Mouse (Mus musculus) midbrain, embryonic 13.5 days (tissue): Measurements from ENCODE around the gene Mcrs1. TPM values are rescaled to one million over a fixed set of nuclear protein-coding genes. Genes with fewer than 3 reads are reported as not detected.
A peak's percentile ranks its signal among the peaks of the same experiment; 100 is the strongest.
"Not testable (repeated sequence)": the region's sequence is repeated elsewhere in the genome, so short reads cannot be mapped to it uniquely, and the experiment has no call there.

Experiments
- ATAC-seq: fragments of 200-750 bp; cut with Nextera tagmentation; 2 replicates; pipeline ENCODE4 v1.8.0; 2017; ENCODE audit warnings: mild to moderate bottlenecking, moderate TSS enrichment, moderate library complexity
- H3K27ac ChIP-seq: fragments of 300-500 bp; sonication (generic); 2 replicates; pipeline ENCODE4 v1.5.1; 2015; ENCODE audit warnings: inconsistent platforms, mild to moderate bottlenecking, moderate library complexity
- H3K27me3 ChIP-seq: fragments of 300-500 bp; sonication (generic); 2 replicates; pipeline ENCODE4 v1.6.1; 2015; ENCODE audit warnings: mild to moderate bottlenecking, inconsistent platforms
- H3K36me3 ChIP-seq: fragments of 300-500 bp; sonication (generic); 2 replicates; pipeline ENCODE4 v1.6.1; 2015; ENCODE audit warnings: mild to moderate bottlenecking, inconsistent platforms
- H3K4me1 ChIP-seq: fragments of 300-500 bp; sonication (generic); replicated peaks from 2 replicates; pipeline ENCODE4 v1.6.1; 2015; ENCODE audit warnings: inconsistent platforms
- H3K4me2 ChIP-seq: fragments of 300-500 bp; sonication (generic); replicated peaks from 2 replicates; pipeline ENCODE4 v1.6.1; 2015; ENCODE audit warnings: moderate library complexity, mild to moderate bottlenecking, inconsistent platforms
- H3K4me3 ChIP-seq: fragments of 300-500 bp; sonication (generic); replicated peaks from 2 replicates; pipeline ENCODE4 v1.5.1; 2015; ENCODE audit warnings: mild to moderate bottlenecking, inconsistent platforms
- H3K9ac ChIP-seq: fragments of 300-500 bp; sonication (generic); replicated peaks from 2 replicates; pipeline ENCODE4 v1.6.1; 2015; ENCODE audit warnings: mild to moderate bottlenecking, inconsistent platforms
- H3K9me3 ChIP-seq: fragments of 300-500 bp; sonication (generic); 2 replicates; pipeline ENCODE4 v1.6.1; 2016; ENCODE audit warnings: mild to moderate bottlenecking, inconsistent platforms
- WGBS: fragments of 180-500 bp; shearing (Covaris S2); methylation state at CpG from one replicate; pipeline ENCODE4 v1.1.7; 2015; 5-methylcytosine and 5-hydroxymethylcytosine counted together
- polyA plus RNA-seq: library from polyadenylated mRNA; unstranded; fragments of >200 nt; fragmentation: Nextera tagmentation; extraction: Ambion mirVana; gene quantifications from 2 replicates; pipeline ENCODE4 v1.2.1, GENCODE M21; 2015

Mcrs1 gene
- polyA plus RNA-seq, 1 experiment from 2014 or later: 218 TPM

- H3K4me3 ChIP-seq, H3K27ac ChIP-seq, H3K4me2 ChIP-seq, ATAC-seq, H3K27me3 ChIP-seq, H3K9ac ChIP-seq, H3K9me3 ChIP-seq: not testable (repeated sequence)
- WGBS: 94% methylated on average over 6 of the region's 6 CpGs
- Histone ChIP-seq H3K4me1 (peaks cover 12% of the 10 kb centered on the region), H3K36me3 (peaks cover 79% of the 10 kb centered on the region)
Observed at GRCm38 (mm10) chr15:99246736-99247135, 5.0 kb downstream of the Mcrs1 start.

GRCm38 (mm10) chr15:99242045-99242444 lies 9.7 kb downstream of the Mcrs1 start:
- Histone ChIP-seq H3K9ac (no peak overlapping the region), H3K4me1 (no peaks in the 10 kb centered on the region), H3K4me2 (no peak overlapping the region), H3K9me3 (no peaks in the 10 kb centered on the region), H3K36me3 (peaks cover 66% of the 10 kb centered on the region), H3K27ac (no peak overlapping the region), H3K4me3 (no peak overlapping the region), H3K27me3 (no peaks in the 10 kb centered on the region)
- ATAC-seq: 0 out of 2 replicates have a peak, but pooled peaks have one; percentile 24
- 92% methylated on average over 10 of the region's 10 CpGs for WGBS

- Histone ChIP-seq H3K4me1 (no peaks in the 10 kb centered on the region), H3K9ac (no peak overlapping the region), H3K27me3 (no peaks in the 10 kb centered on the region), H3K9me3 (no peaks in the 10 kb centered on the region), H3K36me3 (peaks cover 58% of the 10 kb centered on the region), H3K4me3 (no peak overlapping the region), H3K27ac (no peak overlapping the region), H3K4me2 (no peak overlapping the region)
- no peak for ATAC-seq
- WGBS: 67% methylated on average over 4 of the region's 4 CpGs
Observed at GRCm38 (mm10) chr15:99241249-99241648, 10.5 kb downstream of the Mcrs1 start.

GRCm38 (mm10) chr15:99240129-99240528 lies 11.6 kb downstream of the Mcrs1 start:
- no peaks in the 10 kb centered on the region for H3K27me3 ChIP-seq
- no peaks in the 10 kb centered on the region for H3K9me3 ChIP-seq
- no peak for ATAC-seq
- H3K4me3 ChIP-seq: no peak overlapping the region
- H3K36me3 ChIP-seq: peaks cover 47% of the 10 kb centered on the region
- no peak overlapping the region for H3K4me2 ChIP-seq
- H3K9ac ChIP-seq: no peak overlapping the region
- H3K27ac ChIP-seq: no peak overlapping the region
- 76% methylated on average over 4 of the region's 4 CpGs for WGBS
- no peaks in the 10 kb centered on the region for H3K4me1 ChIP-seq

GRCm38 (mm10) chr15:99238006-99238405 lies 13.8 kb downstream of the Mcrs1 start:
- ATAC-seq: no peak
- Histone ChIP-seq H3K9ac (no peak overlapping the region), H3K27me3 (peaks cover 13% of the 10 kb centered on the region), H3K9me3 (no peaks in the 10 kb centered on the region), H3K4me1 (no peaks in the 10 kb centered on the region), H3K27ac (no peak overlapping the region), H3K4me3 (no peak overlapping the region), H3K36me3 (peaks cover 26% of the 10 kb centered on the region), H3K4me2 (no peak overlapping the region)
- 63% methylated on average over 11 of the region's 11 CpGs for WGBS

GRCm38 (mm10) chr15:99234326-99235010 lies 17.3 kb downstream of the Mcrs1 start:
- Histone ChIP-seq H3K36me3 (no peaks in the 10 kb centered on the region), H3K27me3 (peaks cover 29% of the 10 kb centered on the region), H3K9ac (no peak overlapping the region), H3K4me3 (no peak overlapping the region), H3K9me3 (no peaks in the 10 kb centered on the region), H3K4me1 (no peaks in the 10 kb centered on the region), H3K4me2 (no peak overlapping the region), H3K27ac (no peak overlapping the region)
- WGBS: 55% methylated on average over 12 of the region's 12 CpGs
- ATAC-seq: no peak

- Histone ChIP-seq H3K4me3 (no peak overlapping the region), H3K36me3 (no peaks in the 10 kb centered on the region), H3K4me1 (no peaks in the 10 kb centered on the region), H3K9me3 (no peaks in the 10 kb centered on the region), H3K27me3 (peaks cover 36% of the 10 kb centered on the region), H3K4me2 (no peak overlapping the region), H3K27ac (no peak overlapping the region), H3K9ac (no peak overlapping the region)
- ATAC-seq: no peak
- WGBS: 71% methylated on average over 17 of the region's 17 CpGs
Observed at GRCm38 (mm10) chr15:99233719-99234118, 18.0 kb downstream of the Mcrs1 start.

- Histone ChIP-seq H3K4me2 (no peak overlapping the region), H3K27ac (no peak overlapping the region), H3K4me1 (no peaks in the 10 kb centered on the region), H3K9me3 (no peaks in the 10 kb centered on the region), H3K9ac (no peak overlapping the region), H3K36me3 (no peaks in the 10 kb centered on the region), H3K27me3 (peaks cover 53% of the 10 kb centered on the region), H3K4me3 (no peak overlapping the region)
- no peak for ATAC-seq
- 76% methylated on average over 10 of the region's 10 CpGs for WGBS
Observed at GRCm38 (mm10) chr15:99231998-99232397, 19.8 kb downstream of the Mcrs1 start.

- peaks cover 39% of the 10 kb centered on the region for H3K4me1 ChIP-seq
- H3K4me2 ChIP-seq: no peak overlapping the region; the same call in 1 of the 2 replicates
- no peak overlapping the region for H3K9ac ChIP-seq
- H3K36me3 ChIP-seq: no peaks in the 10 kb centered on the region
- no peak for ATAC-seq
- 17% methylated on average over 14 of the region's 14 CpGs for WGBS
- no peaks in the 10 kb centered on the region for H3K9me3 ChIP-seq
- H3K27me3 ChIP-seq: peaks cover 96% of the 10 kb centered on the region
- no peak overlapping the region for H3K27ac ChIP-seq
- peak overlapping the region; percentile 42; the same call in 1 of the 2 replicates for H3K4me3 ChIP-seq
Observed at GRCm38 (mm10) chr15:99226090-99226489, 25.7 kb downstream of the Mcrs1 start.

GRCm38 (mm10) chr15:99225081-99225810 lies 26.5 kb downstream of the Mcrs1 start:
- H3K36me3 ChIP-seq: no peaks in the 10 kb centered on the region
- H3K27ac ChIP-seq: no peak overlapping the region
- WGBS: 1% methylated on average over 22 of the region's 22 CpGs
- H3K4me1 ChIP-seq: peaks cover 39% of the 10 kb centered on the region
- no peak overlapping the region for H3K9ac ChIP-seq
- peak overlapping the region; percentile 57 for H3K4me2 ChIP-seq
- no peak for ATAC-seq
- peaks cover 99% of the 10 kb centered on the region for H3K27me3 ChIP-seq
- H3K9me3 ChIP-seq: no peaks in the 10 kb centered on the region
- H3K4me3 ChIP-seq: peak overlapping the region; percentile 42

- peak within 1 kb of the TSS; percentile 46 for H3K9ac ChIP-seq
- peak; percentile 49 for ATAC-seq
- H3K4me1 ChIP-seq: peaks cover 39% of the 10 kb centered on the region
- peaks cover 100% of the 10 kb centered on the region for H3K27me3 ChIP-seq
- no peak within 1 kb of the TSS for H3K27ac ChIP-seq
- H3K4me2 ChIP-seq: peak within 1 kb of the TSS; percentile 57
- 1% methylated on average over 63 of the region's 66 CpGs for WGBS
- no peaks in the 10 kb centered on the region for H3K9me3 ChIP-seq
- peak within 1 kb of the TSS; percentile 42 for H3K4me3 ChIP-seq
- no peaks in the 10 kb centered on the region for H3K36me3 ChIP-seq
Observed at GRCm38 (mm10) chr15:99224208-99224911, 27.4 kb downstream of the Mcrs1 start, which contains the start of gene Kcnh3. Kcnh3 (plus strand) TSS chr15:99224861.
